Mouse (Mus musculus) limb, embryonic 15.5 days (tissue): ENCODE results near the gene Nkain4. TPM values are rescaled to one million over a fixed set of nuclear protein-coding genes. Genes with fewer than 3 reads are reported as not detected.

ENCODE experiments used
- ATAC-seq: fragments of 200-750 bp; cut with Nextera tagmentation; 2 replicates; pipeline ENCODE4 v1.8.0; 2017; ENCODE audit warnings: low read depth, moderate TSS enrichment; ENCODE audit not compliant: insufficient number of reproducible peaks, low FRiP score, low TSS enrichment
- H3K27ac ChIP-seq: fragments of 300-500 bp; sonication (generic); 2 replicates; pipeline ENCODE4 v1.5.1; 2015; ENCODE audit warnings: moderate library complexity, mild to moderate bottlenecking, inconsistent platforms
- H3K27me3 ChIP-seq: fragments of 300-500 bp; sonication (generic); 2 replicates; pipeline ENCODE4 v1.6.1; 2015; ENCODE audit warnings: inconsistent platforms
- H3K36me3 ChIP-seq: fragments of 300-500 bp; sonication (generic); 2 replicates; pipeline ENCODE4 v1.6.1; 2015; ENCODE audit warnings: inconsistent platforms
- H3K4me1 ChIP-seq: fragments of 300-500 bp; sonication (generic); 2 replicates; pipeline ENCODE4 v1.6.1; 2015; ENCODE audit warnings: inconsistent platforms
- H3K4me2 ChIP-seq: fragments of 300-500 bp; sonication (generic); 2 replicates; pipeline ENCODE4 v1.6.1; 2015; ENCODE audit warnings: mild to moderate bottlenecking, inconsistent platforms
- H3K4me3 ChIP-seq: fragments of 300-500 bp; sonication (generic); 2 replicates; pipeline ENCODE4 v1.5.1; 2015; ENCODE audit warnings: mild to moderate bottlenecking, inconsistent platforms
- H3K9ac ChIP-seq: fragments of 300-500 bp; sonication (generic); 2 replicates; pipeline ENCODE4 v1.6.1; 2015; ENCODE audit warnings: inconsistent platforms
- H3K9me3 ChIP-seq: fragments of 300-500 bp; sonication (generic); 2 replicates; pipeline ENCODE4 v1.6.1; 2016; ENCODE audit warnings: inconsistent platforms
- WGBS: fragments of 180-500 bp; shearing (Covaris S2); methylation state at CpG from one replicate; pipeline ENCODE4 v1.1.7; 2015; 5-methylcytosine and 5-hydroxymethylcytosine counted together
- microRNA-seq: library from miRNA; unstranded; fragments of <30 nt; microRNA quantifications from one replicate; pipeline ENCODE4, GENCODE M21; 2016
- polyA plus RNA-seq: library from polyadenylated mRNA; unstranded; fragments of >200 nt; fragmentation: Nextera tagmentation; extraction: Ambion mirVana; gene quantifications from 2 replicates; pipeline ENCODE4 v1.2.1, GENCODE M21; 2015

The Nkain4 gene
- polyA plus RNA-seq, 1 experiment from 2014 or later, result 8.4 TPM

DNA sequence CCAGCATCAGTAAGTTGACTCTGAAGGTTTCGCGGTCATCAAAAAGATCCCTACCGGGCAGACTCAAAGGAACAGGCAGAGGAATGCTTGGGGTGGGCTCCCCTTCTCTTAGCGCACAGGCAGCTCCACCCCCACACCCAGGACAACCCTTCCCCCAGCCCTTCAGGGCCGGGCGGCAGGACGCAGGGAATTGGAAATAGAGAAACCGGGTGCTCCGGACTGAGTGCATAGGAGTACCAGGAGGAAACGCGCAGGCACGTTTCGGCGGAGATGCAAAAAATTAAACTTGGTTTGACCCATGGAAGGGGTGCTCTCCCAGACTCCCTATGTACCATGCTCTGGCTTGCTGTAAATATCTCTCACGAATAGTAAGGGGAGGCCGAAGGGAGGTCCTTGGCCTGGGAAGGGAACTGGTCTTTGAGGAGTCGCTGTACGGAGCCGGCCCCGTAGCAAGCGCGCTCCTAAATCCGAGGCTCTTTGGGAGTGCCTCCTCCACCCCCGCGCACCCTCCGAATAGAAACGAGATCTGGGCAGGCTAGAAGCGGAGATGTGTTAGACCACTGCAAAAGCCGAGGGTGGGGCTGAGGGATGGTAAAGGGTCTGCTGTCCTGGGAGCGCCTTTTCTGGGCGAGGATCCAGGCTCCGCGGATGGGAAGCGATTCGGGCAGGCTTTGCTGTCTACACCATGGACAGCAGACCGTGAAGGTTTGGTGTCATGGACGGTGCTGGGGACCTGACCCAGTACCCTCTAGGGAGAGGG lies 63.2 kb downstream of the Nkain4 start:
- Histone ChIP-seq H3K27me3 (peaks cover 100% of the 10 kb centered on the region), H3K27ac (no peak overlapping the region), H3K9ac (no peak overlapping the region), H3K4me2 (no peak overlapping the region), H3K4me3 (no peak overlapping the region), H3K36me3 (no peaks in the 10 kb centered on the region), H3K9me3 (no peaks in the 10 kb centered on the region), H3K4me1 (peaks cover 26% of the 10 kb centered on the region)
- no peak for ATAC-seq
- WGBS, result 1% methylated on average over 37 of the region's 37 CpGs

DNA sequence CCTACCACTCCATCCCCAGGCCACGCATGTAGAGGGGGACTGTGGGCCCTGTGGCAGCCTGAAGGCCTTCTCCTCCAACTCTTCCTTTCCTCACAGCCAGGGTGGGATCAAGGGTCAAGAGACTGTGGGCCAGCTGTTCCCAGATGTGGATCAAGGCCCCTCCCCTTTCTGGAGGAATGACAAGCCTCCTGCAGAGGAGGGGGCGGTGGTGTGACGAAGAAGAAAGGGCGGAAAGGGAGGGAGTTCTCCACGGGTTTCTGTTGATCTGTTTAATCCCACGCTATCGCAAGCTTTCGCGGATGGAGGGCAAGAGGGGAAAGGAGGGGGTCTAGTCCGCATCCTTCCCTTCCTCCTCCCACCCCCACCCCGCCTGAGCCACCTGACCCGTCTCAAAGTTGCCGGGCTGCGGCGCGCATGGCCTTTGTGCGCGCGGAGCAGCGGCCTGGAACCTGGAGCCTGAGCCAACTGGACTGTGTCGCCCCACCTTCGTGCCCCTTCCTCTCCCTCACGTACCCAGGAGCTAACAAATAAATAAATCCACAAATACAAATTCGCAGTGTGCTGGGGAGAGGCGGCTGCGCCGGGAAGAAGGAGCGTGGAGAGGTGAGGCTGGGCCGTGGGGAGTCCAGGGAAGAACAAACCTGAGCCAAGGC lies 64.0 kb downstream of the Nkain4 start:
- H3K27ac ChIP-seq, result no peak overlapping the region
- WGBS, result under 1% methylated on average over 28 of the region's 29 CpGs

DNA sequence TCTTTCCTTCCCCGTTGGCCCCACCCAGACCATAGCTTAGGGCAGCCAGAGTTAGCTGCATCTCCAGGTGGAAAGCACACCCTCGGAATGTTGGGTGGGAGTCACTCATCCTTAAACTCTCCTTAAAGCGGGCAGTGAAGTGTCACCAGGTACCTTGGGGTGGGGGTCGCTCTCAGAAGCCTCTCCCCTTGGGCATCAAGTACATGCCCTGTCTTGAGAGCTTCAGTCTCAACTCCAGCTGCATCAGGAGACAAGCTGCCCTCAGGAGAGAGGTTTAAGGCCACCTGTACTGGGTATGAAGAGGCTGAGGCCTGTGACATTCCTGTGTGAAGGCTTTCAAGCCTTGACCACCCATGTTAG lies 64.6 kb downstream of the Nkain4 start:
- H3K27ac ChIP-seq, result no peak overlapping the region
- no peak overlapping the region for H3K4me3 ChIP-seq
- H3K4me2 ChIP-seq, result no peak overlapping the region
- ATAC-seq, result no peak
- no peaks in the 10 kb centered on the region for H3K9me3 ChIP-seq
- 29% methylated on average over 4 of the region's 4 CpGs for WGBS
- peaks cover 26% of the 10 kb centered on the region for H3K4me1 ChIP-seq
- H3K36me3 ChIP-seq, result no peaks in the 10 kb centered on the region
- H3K9ac ChIP-seq, result no peak overlapping the region
- H3K27me3 ChIP-seq, result peaks cover 93% of the 10 kb centered on the region

More for the DNA sequence above, 64.0 kb downstream of the Nkain4 start:
- Histone ChIP-seq H3K4me1 (peaks cover 26% of the 10 kb centered on the region), H3K36me3 (no peaks in the 10 kb centered on the region), H3K4me3 (no peak overlapping the region), H3K9me3 (no peaks in the 10 kb centered on the region), H3K4me2 (no peak overlapping the region), H3K27me3 (peaks cover 96% of the 10 kb centered on the region), H3K9ac (no peak overlapping the region)
- ATAC-seq, result no peak

DNA sequence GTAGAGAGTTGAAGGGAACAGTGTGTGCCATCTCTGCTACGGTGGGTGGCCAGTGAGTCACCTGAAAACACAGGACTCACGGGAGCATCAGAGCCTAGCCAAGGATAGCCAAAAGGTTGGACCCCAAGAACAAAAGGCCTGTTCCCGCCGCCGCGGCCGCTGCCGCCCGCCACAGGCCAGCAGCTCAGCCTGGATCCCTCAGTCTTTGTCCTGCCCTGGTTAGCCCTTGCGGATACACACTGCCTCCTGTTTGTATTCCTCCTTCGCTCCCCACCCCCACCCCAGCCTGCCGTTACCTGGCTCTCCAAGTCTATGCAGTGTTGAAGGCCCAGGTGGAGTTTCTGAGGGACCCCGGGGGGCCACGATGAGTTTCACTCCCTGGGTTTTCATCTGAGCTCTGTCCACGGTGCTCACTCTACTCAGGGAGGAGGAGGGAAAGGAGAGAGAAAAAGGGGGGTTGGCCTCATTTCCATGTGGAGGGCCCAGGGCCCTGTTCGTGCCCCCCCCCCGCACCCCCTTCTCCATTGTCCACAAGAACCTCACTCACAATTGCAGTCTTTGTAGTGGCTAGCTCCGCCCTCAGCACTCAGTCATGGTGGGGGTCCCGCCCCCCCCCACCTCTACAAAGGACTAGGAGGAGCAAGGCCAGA lies 65.1 kb downstream of the Nkain4 start:
- H3K9ac ChIP-seq, result no peak overlapping the region
- WGBS, result 13% methylated on average over 19 of the region's 19 CpGs
- no peak for ATAC-seq
- H3K4me3 ChIP-seq, result no peak overlapping the region
- no peak overlapping the region for H3K27ac ChIP-seq
- H3K27me3 ChIP-seq, result peaks cover 88% of the 10 kb centered on the region
- peaks cover 21% of the 10 kb centered on the region for H3K4me1 ChIP-seq
- no peaks in the 10 kb centered on the region for H3K9me3 ChIP-seq
- no peaks in the 10 kb centered on the region for H3K36me3 ChIP-seq
- no peak overlapping the region for H3K4me2 ChIP-seq

DNA sequence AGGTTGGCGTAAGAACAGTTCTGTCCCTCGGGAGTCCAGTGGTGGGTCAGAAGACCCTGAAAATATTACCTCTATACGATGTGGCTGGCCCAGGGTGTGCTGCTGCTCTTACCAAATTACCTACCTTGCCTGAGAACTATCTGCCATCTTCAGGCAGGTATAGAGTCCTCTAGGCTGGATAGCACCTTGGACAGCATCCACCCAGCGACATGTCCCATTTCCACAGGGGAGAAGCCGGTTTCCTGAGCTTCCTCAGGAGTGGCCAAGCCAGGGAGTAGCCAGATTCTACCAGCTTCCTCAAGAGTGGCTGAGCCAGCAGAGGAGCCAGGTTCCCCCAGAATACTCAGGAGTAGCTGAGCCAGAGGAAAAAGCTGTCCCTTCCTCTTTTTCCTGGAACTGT lies 69.2 kb downstream of the Nkain4 start:
- no peak overlapping the region for H3K4me2 ChIP-seq
- H3K4me3 ChIP-seq, result no peak overlapping the region
- no peaks in the 10 kb centered on the region for H3K9me3 ChIP-seq
- H3K9ac ChIP-seq, result no peak overlapping the region
- no peak for ATAC-seq
- WGBS, result 54% methylated on average over 5 of the region's 5 CpGs
- H3K27me3 ChIP-seq, result peaks cover 50% of the 10 kb centered on the region
- H3K36me3 ChIP-seq, result no peaks in the 10 kb centered on the region
- H3K27ac ChIP-seq, result no peak overlapping the region
- no peaks in the 10 kb centered on the region for H3K4me1 ChIP-seq

Small RNA genes lying within 50 kb of the gene (microRNA-seq; reads per million reads assigned to microRNA genes)
- not detected for gene Mir124a-3

Other genes with a start within 250 kb of the Nkain4 start
- 25.5 and 28.2 TPM in 2 replicates for gene Dido1, start 244.7 kb downstream of the Nkain4 start, polyA plus RNA-seq
- gene Gid8, start 244.6 kb downstream of the Nkain4 start, polyA plus RNA-seq, result 73.7 and 76.1 TPM in 2 replicates
- 1.7 and 2.5 TPM in 2 replicates for gene Slc17a9, start 229.4 kb downstream of the Nkain4 start, polyA plus RNA-seq
- gene Bhlhe23, start 177.8 kb downstream of the Nkain4 start, polyA plus RNA-seq, result not detected in 2 replicates
- 45.0 and 53.4 TPM in 2 replicates for gene Ythdf1, start 33.8 kb downstream of the Nkain4 start, polyA plus RNA-seq
- not detected in 2 replicates for gene Birc7, start 25.7 kb downstream of the Nkain4 start, polyA plus RNA-seq
- gene Arfgap1, start 12.5 kb upstream of the Nkain4 start, polyA plus RNA-seq, result 147 and 148 TPM in 2 replicates
- gene Col20a1, start 31.8 kb upstream of the Nkain4 start, polyA plus RNA-seq, result 1.2 and 1.8 TPM in 2 replicates
- 1.3 and 1.5 TPM in 2 replicates for gene Chrna4, start 88.8 kb upstream of the Nkain4 start, polyA plus RNA-seq
- gene Kcnq2, start 180.6 kb upstream of the Nkain4 start, polyA plus RNA-seq, result 0.15 TPM in 1 of 2 replicates, not detected in the other
- not detected in 2 replicates for gene Eef1a2, start 202.3 kb upstream of the Nkain4 start, polyA plus RNA-seq
- gene Ppdpf, start 232.5 kb upstream of the Nkain4 start, polyA plus RNA-seq, result 230 and 254 TPM in 2 replicates
- gene Ptk6, start 248.1 kb upstream of the Nkain4 start, polyA plus RNA-seq, result 2.1 and 2.2 TPM in 2 replicates